Mouse (Mus musculus) stomach, postnatal 0 days (tissue): ENCODE measurements at regions not wholly inside any gene's neighbourhood (a gene's known extent, or its start where the extent isn't known, plus 50 kb on each side); places are given as distances from the start of the nearest gene placed in this dataset.

Experiments
- CTCF ChIP-seq: IDR thresholded peaks from 2 replicates; pipeline ENCODE4 v1.5.1; 2016; ENCODE audit warnings: antibody characterized with exemption, low read depth, mild to moderate bottlenecking, moderate library complexity
- EP300 ChIP-seq: optimal IDR thresholded peaks from 2 replicates; pipeline ENCODE3; 2016; ENCODE audit warnings: antibody characterized with exemption

DNA sequence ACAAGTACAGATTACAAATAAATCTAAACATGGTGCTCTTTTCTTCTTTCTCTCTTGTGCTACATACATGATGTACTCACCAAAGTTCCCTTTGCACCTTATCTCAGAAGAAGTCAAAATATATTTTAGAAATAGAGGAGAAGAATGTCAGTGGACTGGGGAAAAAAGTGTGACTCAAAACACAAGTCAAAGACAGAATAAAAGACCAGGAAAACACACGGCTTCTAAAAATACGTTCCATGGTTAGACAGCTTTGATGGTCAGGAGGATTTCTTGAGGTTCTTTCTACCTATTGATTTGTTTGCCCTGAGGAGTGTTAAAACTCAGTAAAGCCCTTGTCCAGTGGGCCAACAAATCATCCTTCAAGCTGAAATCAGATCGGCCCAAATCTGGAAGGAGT is 260.5 kb upstream of the Ptger4 start:
- TF ChIP-seq CTCF (no peak), EP300 (no peak)
